Mouse (Mus musculus): ENCODE measurements around the gene Fmo2.

Gene Fmo2

GRCm38 (mm10) chr1:162891980-162892451 is 6.5 kb downstream of the Fmo2 start:
- DNase-seq (ENCODE audit: low read depth, low spot score): no peak

GRCm38 (mm10) chr1:162888646-162889045 is 9.9 kb downstream of the Fmo2 start:
- DNase-seq (ENCODE audit: low read depth, low spot score): no peak

DNA sequence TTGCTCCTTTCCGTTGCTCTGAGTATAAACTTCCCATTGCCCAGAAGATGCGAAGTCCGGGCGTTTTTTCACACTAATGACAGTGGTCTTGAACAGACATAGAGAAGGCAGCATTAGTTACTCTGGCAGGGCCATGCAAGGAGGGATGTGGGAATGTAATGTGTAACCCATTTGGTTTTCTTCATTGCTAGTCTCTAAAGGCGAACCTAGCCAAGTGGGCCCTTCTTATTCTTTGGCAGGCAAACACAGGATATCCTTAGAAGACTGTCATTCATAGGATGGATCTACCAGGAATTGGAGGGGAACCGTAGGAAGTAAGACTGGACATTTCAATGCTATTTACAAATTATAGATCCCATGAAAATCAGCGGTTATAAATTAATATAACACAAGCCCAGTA is 10.9 kb downstream of the Fmo2 start:
- no peak for DNase-seq (ENCODE audit: low read depth, low spot score)

- no peak for DNase-seq (ENCODE audit: low read depth, low spot score)
Observed at GRCm38 (mm10) chr1:162886138-162886816, 12.2 kb downstream of the Fmo2 start.

GRCm38 (mm10) chr1:162882681-162883080 is 15.8 kb downstream of the Fmo2 start:
- no peak for DNase-seq (ENCODE audit: low read depth, low spot score)

GRCm38 (mm10) chr1:162879595-162880369 is 18.7 kb downstream of the Fmo2 start:
- DNase-seq (ENCODE audit: low read depth, low spot score): peak; percentile 27

DNA sequence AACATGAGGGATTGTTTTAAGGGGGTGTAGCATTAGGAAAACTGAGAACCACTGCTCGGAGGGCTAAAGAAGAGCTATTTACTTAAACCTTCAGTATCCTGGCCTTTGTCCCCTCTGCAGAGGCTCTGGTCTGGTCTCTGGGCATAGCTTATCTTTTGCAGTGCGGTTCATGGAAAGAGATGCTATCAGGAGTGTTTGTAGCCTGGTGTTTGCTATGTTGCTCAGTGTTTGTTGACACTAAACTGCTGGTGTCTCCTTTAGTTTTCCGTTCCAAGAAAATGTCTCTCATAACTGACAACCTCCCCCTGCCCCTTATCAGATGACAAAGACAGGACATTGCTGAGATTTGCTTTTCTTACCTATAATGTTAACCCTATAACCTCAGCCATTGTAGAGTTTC is 23.4 kb downstream of the Fmo2 start:
- no peak for DNase-seq (ENCODE audit: low read depth, low spot score)

- peak; percentile 57 for DNase-seq (ENCODE audit: low read depth, low spot score)
Observed at GRCm38 (mm10) chr1:162871701-162872311, 26.7 kb downstream of the Fmo2 start.

DNA sequence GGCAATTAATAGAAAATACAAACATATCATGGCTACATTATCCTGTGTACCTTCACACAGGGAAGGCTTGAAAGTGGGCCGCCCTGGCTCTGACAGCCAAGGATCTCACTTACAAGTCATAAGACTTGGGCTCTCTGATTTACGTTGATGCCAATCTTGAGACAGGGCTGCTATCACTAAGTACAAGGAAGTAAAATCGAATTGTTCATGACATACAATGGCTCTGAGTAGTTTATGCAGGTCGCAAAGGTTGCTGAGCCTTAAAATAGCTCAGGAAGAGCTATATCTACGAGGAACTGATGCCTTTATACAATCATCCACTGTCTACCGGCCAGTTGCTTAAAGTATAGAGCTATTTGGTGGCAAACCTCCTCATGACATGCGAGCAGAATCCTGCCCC is 27.5 kb downstream of the Fmo2 start:
- no peak for DNase-seq (ENCODE audit: low read depth, low spot score)

DNA sequence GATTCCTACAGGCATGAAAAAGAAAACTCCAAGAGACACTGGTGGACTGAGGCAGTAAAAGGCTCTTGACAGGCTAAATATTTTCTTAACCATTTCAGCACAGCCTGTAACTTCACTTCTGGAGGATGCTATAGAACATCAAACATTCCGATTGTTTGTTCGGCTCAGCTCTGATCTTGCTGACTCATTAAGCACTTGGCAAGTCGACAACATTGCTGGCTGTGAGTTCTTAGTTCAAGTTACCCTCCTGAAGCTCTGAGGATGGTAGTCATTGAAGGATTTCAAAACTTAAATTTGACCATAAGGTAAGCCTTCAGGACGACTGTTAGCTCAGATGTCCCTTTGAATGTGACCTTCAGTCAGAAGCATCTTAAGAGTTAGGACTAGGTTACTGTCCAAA is 31.1 kb downstream of the Fmo2 start:
- DNase-seq (ENCODE audit: low read depth, low spot score): no peak

GRCm38 (mm10) chr1:162866280-162866681 is 32.2 kb downstream of the Fmo2 start, which contains the start of gene Fmo1:
TSS of gene Fmo1 (minus strand) at chr1:162866610.
- DNase-seq (ENCODE audit: low read depth, low spot score): no peak

DNA sequence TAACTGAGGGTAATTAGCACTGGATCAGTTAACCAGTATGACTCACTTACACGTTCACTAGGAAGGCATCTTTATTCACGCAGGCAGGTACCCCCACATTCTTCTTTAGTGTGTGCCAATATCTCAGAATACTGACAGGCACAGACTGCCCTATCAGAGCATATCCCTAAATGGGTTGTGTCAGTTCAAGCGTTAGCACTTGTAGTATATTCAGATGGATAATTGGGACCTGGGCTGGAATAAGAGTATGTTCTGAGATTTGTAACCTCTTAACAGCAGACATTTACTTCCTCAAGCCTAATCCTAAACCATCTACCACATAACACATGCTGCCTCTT is 33.1 kb downstream of the Fmo2 start:
- DNase-seq (ENCODE audit: low read depth, low spot score): no peak

GRCm38 (mm10) chr1:162864816-162865492 is 33.6 kb downstream of the Fmo2 start:
- no peak for DNase-seq (ENCODE audit: low read depth, low spot score)

GRCm38 (mm10) chr1:162864279-162864678 is 34.2 kb downstream of the Fmo2 start:
- DNase-seq (ENCODE audit: low read depth, low spot score): no peak

- no peak for DNase-seq (ENCODE audit: low read depth, low spot score)
Observed at GRCm38 (mm10) chr1:162863579-162863978, 34.9 kb downstream of the Fmo2 start.

DNA sequence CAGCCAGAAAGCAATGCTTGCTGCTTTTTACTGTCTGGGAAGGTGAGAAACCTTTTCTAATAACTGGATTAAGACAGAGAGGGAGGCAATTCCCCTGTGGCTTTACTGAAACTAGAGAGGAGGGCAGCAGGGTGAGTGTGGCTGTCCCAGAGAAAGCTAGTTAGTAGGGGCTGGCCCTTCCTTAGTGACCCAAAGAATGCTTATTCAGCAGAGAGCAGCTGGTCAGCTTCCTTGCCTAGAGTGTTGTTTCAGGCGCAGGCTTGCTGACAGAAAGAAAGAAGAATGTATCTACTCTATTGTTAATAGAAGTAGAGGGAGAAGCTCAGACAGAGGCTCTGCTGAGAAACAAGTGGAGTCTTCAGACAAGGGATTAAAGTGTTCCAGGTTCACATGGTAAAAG is 36.2 kb downstream of the Fmo2 start:
- no peak for DNase-seq (ENCODE audit: low read depth, low spot score)

- DNase-seq (ENCODE audit: low read depth, low spot score): no peak
Observed at GRCm38 (mm10) chr1:162859996-162860605, 38.4 kb downstream of the Fmo2 start.

DNA sequence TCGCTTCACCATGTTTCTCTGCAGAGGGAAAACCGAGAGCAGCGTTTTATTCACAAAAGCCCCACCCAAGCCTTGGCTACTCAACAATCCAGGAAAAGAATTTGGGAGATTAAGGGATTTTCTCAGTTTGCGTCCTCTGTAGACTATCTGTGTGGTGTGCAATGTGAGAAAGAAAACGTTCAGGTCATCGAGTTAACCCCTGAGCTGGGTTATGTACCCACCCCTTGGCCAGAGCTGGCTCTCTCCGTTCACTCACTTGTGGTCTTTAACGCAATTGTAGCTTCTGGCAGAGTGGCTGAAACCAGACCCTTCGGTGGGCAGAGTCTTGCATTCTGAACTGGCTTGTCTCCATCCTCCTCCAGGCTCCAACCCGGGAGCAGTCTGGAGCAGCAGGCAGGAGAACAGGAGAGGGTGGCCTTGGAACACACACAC is 39.0 kb downstream of the Fmo2 start:
- DNase-seq (ENCODE audit: low read depth, low spot score): no peak

- DNase-seq (ENCODE audit: low read depth, low spot score): no peak
Observed at GRCm38 (mm10) chr1:162858748-162859130, 39.8 kb downstream of the Fmo2 start.

DNA sequence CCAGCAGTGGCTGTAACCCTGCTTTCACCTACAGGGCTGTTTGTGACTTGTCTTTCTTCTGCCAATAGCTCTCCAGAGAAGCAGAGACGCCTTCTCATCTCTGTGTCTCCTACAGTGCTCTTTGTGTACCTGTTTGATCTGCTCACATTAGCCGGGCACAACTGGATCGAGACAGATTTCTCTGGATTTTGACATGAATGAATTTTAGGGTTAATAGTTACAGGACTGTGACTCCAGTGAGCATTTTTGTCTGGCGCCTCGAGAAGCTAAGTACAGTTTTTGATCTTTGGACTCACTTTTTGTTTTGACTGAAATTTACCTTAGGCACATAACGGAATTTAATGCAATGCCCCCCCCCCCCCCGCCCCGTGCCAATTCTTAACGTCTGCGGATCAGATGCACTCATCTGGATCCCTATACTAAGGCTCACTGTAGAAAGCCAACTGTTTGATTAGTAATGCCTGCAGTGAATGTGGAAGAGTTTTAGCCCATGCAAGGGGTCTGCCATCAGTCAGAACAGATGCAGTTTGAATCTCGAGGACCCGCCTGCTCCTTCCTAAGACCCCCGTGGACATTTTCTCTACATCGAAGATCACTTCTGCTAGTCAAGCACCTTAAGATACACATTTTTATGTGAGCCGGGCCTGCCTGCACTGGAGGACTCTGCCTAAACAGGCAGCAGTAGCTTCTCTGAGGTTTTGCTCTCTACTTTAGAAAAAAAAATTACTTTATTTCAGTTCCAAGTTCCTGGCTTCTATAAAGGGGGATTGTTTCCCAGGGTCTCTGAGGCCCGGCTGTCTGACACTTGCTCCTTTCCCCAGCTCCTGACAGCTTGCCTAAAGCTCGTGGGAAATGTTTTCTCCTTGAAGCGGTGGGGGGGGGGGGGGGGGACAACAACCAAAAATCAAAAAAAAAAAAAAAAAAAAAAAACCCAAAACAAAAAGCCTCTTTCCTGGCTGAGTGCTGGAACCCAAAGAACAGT is 40.5 kb downstream of the Fmo2 start:
- DNase-seq (ENCODE audit: low read depth, low spot score): no peak
